ENCODE assay signal across 8 mouse cellular contexts in genomic region chr19:6977759-6978638, GRCm38 (mm10). TPM values are rescaled to one million over a fixed set of nuclear protein-coding genes. Genes with fewer than 3 reads are reported as not detected.
A peak's percentile ranks its signal among the peaks of the same experiment; 100 is the strongest.
DNase-seq lines count a peak whose midpoint lies in the region; ATAC-seq lines count a peak whose summit lies in the region.
"Had no signal": no experiment of that assay in that cellular context is flagged by ENCODE, and none has a peak within 500 bp of the region (broad histone marks: within the 10 kb centered on the region; RNA-seq: fewer than 3 reads in every experiment).

No protein-coding gene starts in this region.

- WGBS in forebrain, embryonic 15.5 days = 70% methylated on average over 13 of the region's 13 CpGs
- WGBS in liver, embryonic 11.5 days = 77% methylated on average over 13 of the region's 13 CpGs
- WGBS in stomach, embryonic 16.5 days = 73% methylated on average over 13 of the region's 13 CpGs

- H3K9ac ChIP-seq in forebrain, embryonic 15.5 days (replicated peaks) = peak overlapping the region; percentile 69; the same call in 1 of the 2 replicates
- peak overlapping the region; percentile 80 for H3K9ac ChIP-seq in liver, embryonic 11.5 days (ENCODE audit: low read depth, low read length)
- peak overlapping the region; percentile 84 for H3K9ac ChIP-seq in stomach, embryonic 16.5 days (ENCODE audit: low read length)

- ATAC-seq in megakaryocyte, adult 5-6 weeks (ENCODE audit: poor library complexity, severe bottlenecking) = no peak
- ATAC-seq in forebrain, embryonic 15.5 days (replicated peaks) = no peak
- no peak for ATAC-seq in liver, embryonic 11.5 days (replicated peaks; ENCODE audit: low FRiP score)
- ATAC-seq in stomach, embryonic 16.5 days (ENCODE audit: insufficient read depth, low FRiP score) = no peak

- no peak for DNase-seq in liver, embryonic 11.5 days (ENCODE audit: low spot score)
- DNase-seq in urinary bladder, adult 2 months (ENCODE audit: low spot score) = no peak
- DNase-seq in thymus, postnatal 36 days = no peak
- DNase-seq: retina, postnatal 1 day had no signal

- H3K27me3 ChIP-seq in megakaryocyte, embryonic 14.5 days (replicated peaks) = no peaks in the 10 kb centered on the region
- H3K27me3 ChIP-seq in forebrain, embryonic 15.5 days = no peaks in the 10 kb centered on the region
- no peaks in the 10 kb centered on the region for H3K27me3 ChIP-seq in liver, embryonic 11.5 days (replicated peaks; ENCODE audit: control insufficient read depth, insufficient read depth, low read length)
- H3K27me3 ChIP-seq in stomach, embryonic 16.5 days (ENCODE audit: control insufficient read depth, insufficient read depth, low read length) = no peaks in the 10 kb centered on the region

- H3K36me3 ChIP-seq in megakaryocyte, embryonic 14.5 days (replicated peaks; ENCODE audit: low read length) = peaks cover 30% of the 10 kb centered on the region
- H3K36me3 ChIP-seq in forebrain, embryonic 15.5 days = peaks cover 22% of the 10 kb centered on the region
- H3K36me3 ChIP-seq in liver, embryonic 11.5 days (ENCODE audit: control insufficient read depth, insufficient read depth, low read length) = peaks cover 22% of the 10 kb centered on the region
- no peaks in the 10 kb centered on the region for H3K36me3 ChIP-seq in stomach, embryonic 16.5 days (ENCODE audit: control insufficient read depth, insufficient read depth, low read length)

- H3K4me3 ChIP-seq in megakaryocyte, embryonic 14.5 days (replicated peaks) = peak overlapping the region; percentile 99
- peak overlapping the region; percentile 73 for H3K4me3 ChIP-seq in forebrain, embryonic 15.5 days
- peak overlapping the region; percentile 66 for H3K4me3 ChIP-seq in liver, embryonic 11.5 days (ENCODE audit: low read depth, low read length)
- peak overlapping the region; percentile 68 for H3K4me3 ChIP-seq in stomach, embryonic 16.5 days (replicated peaks; ENCODE audit: low read length)

- H3K4me1 ChIP-seq in megakaryocyte, embryonic 14.5 days = peaks cover 76% of the 10 kb centered on the region
- peaks cover 55% of the 10 kb centered on the region for H3K4me1 ChIP-seq in forebrain, embryonic 15.5 days
- H3K4me1 ChIP-seq in liver, embryonic 11.5 days (replicated peaks; ENCODE audit: control insufficient read depth, insufficient read depth, low read length) = peaks cover 34% of the 10 kb centered on the region
- peaks cover 44% of the 10 kb centered on the region for H3K4me1 ChIP-seq in stomach, embryonic 16.5 days (ENCODE audit: control insufficient read depth, insufficient read depth, low read length)

- H3K4me2 ChIP-seq in forebrain, embryonic 15.5 days (replicated peaks) = peak overlapping the region; percentile 82; the same call in 1 of the 2 replicates
- peak overlapping the region; percentile 96 for H3K4me2 ChIP-seq in liver, embryonic 11.5 days
- peak overlapping the region; percentile 89; the same call in 1 of the 2 replicates for H3K4me2 ChIP-seq in stomach, embryonic 16.5 days (ENCODE audit: low read depth, low read length)

- H3K27ac ChIP-seq in forebrain, embryonic 15.5 days (replicated peaks) = peak overlapping the region; percentile 96
- H3K27ac ChIP-seq in liver, embryonic 11.5 days (ENCODE audit: low read depth, low read length) = peak overlapping the region; percentile 73
- H3K27ac ChIP-seq in stomach, embryonic 16.5 days (ENCODE audit: low read length) = peak overlapping the region; percentile 84

- no peaks in the 10 kb centered on the region for H3K9me3 ChIP-seq in megakaryocyte, embryonic 14.5 days
- no peaks in the 10 kb centered on the region for H3K9me3 ChIP-seq in forebrain, embryonic 15.5 days
- no peaks in the 10 kb centered on the region for H3K9me3 ChIP-seq in liver, embryonic 11.5 days (ENCODE audit: control insufficient read depth, low read length)
- no peaks in the 10 kb centered on the region for H3K9me3 ChIP-seq in stomach, embryonic 16.5 days (replicated peaks; ENCODE audit: control insufficient read depth, low read length)

RNA-seq across cellular contexts. Expression of gene Plcb3, which starts 1.7 kb away (rescaled TPM):
- polyA plus RNA-seq in megakaryocyte, embryonic 14.5 days (2012; ENCODE audit: insufficient read depth, low replicate concordance) = 39.2 and 49.3 TPM in 2 replicates
- total RNA-seq in megakaryocyte, adult 5-6 weeks (2015) = 10.4 and 11.8 TPM in 2 replicates
- 13.4 and 14.1 TPM in 2 replicates for total RNA-seq in megakaryocyte, adult 5-6 weeks (2017)
- 11.2 and 11.5 TPM in 2 replicates for polyA plus RNA-seq in forebrain, embryonic 15.5 days (2015; fragmentation: Nextera tagmentation; extraction: Ambion mirVana)
- 20.6 and 23.4 TPM in 2 replicates for polyA plus RNA-seq in liver, embryonic 11.5 days (2014; fragmentation: Nextera tagmentation; extraction: Ambion mirVana)
- polyA plus RNA-seq in stomach, embryonic 16.5 days (2015; fragmentation: Nextera tagmentation; extraction: Ambion mirVana) = 61.7 and 65.4 TPM in 2 replicates
- 83.5 and 88.1 TPM in 2 replicates for polyA plus RNA-seq in urinary bladder, adult 2 months (2012; rRNA removed)

RNA-seq across cellular contexts. Expression of gene Fkbp2, which starts 2.3 kb away (rescaled TPM):
- polyA plus RNA-seq in megakaryocyte, embryonic 14.5 days (2012; ENCODE audit: insufficient read depth, low replicate concordance) = 154 and 460 TPM in 2 replicates
- 127 and 145 TPM in 2 replicates for total RNA-seq in megakaryocyte, adult 5-6 weeks (2015)
- total RNA-seq in megakaryocyte, adult 5-6 weeks (2017) = 141 and 155 TPM in 2 replicates
- 83.7 and 90.9 TPM in 2 replicates for polyA plus RNA-seq in forebrain, embryonic 15.5 days (2015; fragmentation: Nextera tagmentation; extraction: Ambion mirVana)
- 111 and 124 TPM in 2 replicates for polyA plus RNA-seq in liver, embryonic 11.5 days (2014; fragmentation: Nextera tagmentation; extraction: Ambion mirVana)
- polyA plus RNA-seq in stomach, embryonic 16.5 days (2015; fragmentation: Nextera tagmentation; extraction: Ambion mirVana) = 153 and 158 TPM in 2 replicates
- polyA plus RNA-seq in urinary bladder, adult 2 months (2012; rRNA removed) = 83.0 and 89.1 TPM in 2 replicates

RNA-seq across cellular contexts. Expression of gene Ppp1r14b, which starts 3.2 kb away (rescaled TPM):
- 310 and 626 TPM in 2 replicates for polyA plus RNA-seq in megakaryocyte, embryonic 14.5 days (2012; ENCODE audit: insufficient read depth, low replicate concordance)
- total RNA-seq in megakaryocyte, adult 5-6 weeks (2015) = 54.3 and 63.8 TPM in 2 replicates
- total RNA-seq in megakaryocyte, adult 5-6 weeks (2017) = 43.8 and 45.2 TPM in 2 replicates
- 263 and 289 TPM in 2 replicates for polyA plus RNA-seq in forebrain, embryonic 15.5 days (2015; fragmentation: Nextera tagmentation; extraction: Ambion mirVana)
- 189 and 221 TPM in 2 replicates for polyA plus RNA-seq in liver, embryonic 11.5 days (2014; fragmentation: Nextera tagmentation; extraction: Ambion mirVana)
- 53.7 and 70.6 TPM in 2 replicates for polyA plus RNA-seq in stomach, embryonic 16.5 days (2015; fragmentation: Nextera tagmentation; extraction: Ambion mirVana)
- polyA plus RNA-seq in urinary bladder, adult 2 months (2012; rRNA removed) = 100 and 132 TPM in 2 replicates

RNA-seq across cellular contexts. Expression of gene Vegfb, which starts 9.5 kb away (rescaled TPM):
- 68.5 and 73.8 TPM in 2 replicates for polyA plus RNA-seq in megakaryocyte, embryonic 14.5 days (2012; ENCODE audit: insufficient read depth, low replicate concordance)
- total RNA-seq in megakaryocyte, adult 5-6 weeks (2015) = 7.8 and 8.0 TPM in 2 replicates
- 2.4 and 2.8 TPM in 2 replicates for total RNA-seq in megakaryocyte, adult 5-6 weeks (2017)
- polyA plus RNA-seq in forebrain, embryonic 15.5 days (2015; fragmentation: Nextera tagmentation; extraction: Ambion mirVana) = 41.0 and 46.7 TPM in 2 replicates
- polyA plus RNA-seq in liver, embryonic 11.5 days (2014; fragmentation: Nextera tagmentation; extraction: Ambion mirVana) = 24.3 and 28.8 TPM in 2 replicates
- polyA plus RNA-seq in stomach, embryonic 16.5 days (2015; fragmentation: Nextera tagmentation; extraction: Ambion mirVana) = 19.0 and 19.7 TPM in 2 replicates
- 48.1 and 76.3 TPM in 2 replicates for polyA plus RNA-seq in urinary bladder, adult 2 months (2012; rRNA removed)

RNA-seq across cellular contexts. Expression of gene Dnajc4, which starts 14.4 kb away (rescaled TPM):
- 19.1 and 20.6 TPM in 2 replicates for polyA plus RNA-seq in megakaryocyte, embryonic 14.5 days (2012; ENCODE audit: insufficient read depth, low replicate concordance)
- total RNA-seq in megakaryocyte, adult 5-6 weeks (2015) = 19.5 and 23.0 TPM in 2 replicates
- total RNA-seq in megakaryocyte, adult 5-6 weeks (2017) = 18.4 and 21.4 TPM in 2 replicates
- polyA plus RNA-seq in forebrain, embryonic 15.5 days (2015; fragmentation: Nextera tagmentation; extraction: Ambion mirVana) = 20.3 and 22.8 TPM in 2 replicates
- polyA plus RNA-seq in liver, embryonic 11.5 days (2014; fragmentation: Nextera tagmentation; extraction: Ambion mirVana) = 14.0 and 14.7 TPM in 2 replicates
- polyA plus RNA-seq in stomach, embryonic 16.5 days (2015; fragmentation: Nextera tagmentation; extraction: Ambion mirVana) = 28.8 TPM in 2 replicates
- 61.7 and 65.2 TPM in 2 replicates for polyA plus RNA-seq in urinary bladder, adult 2 months (2012; rRNA removed)
